8 mouse cellular contexts compared by ENCODE assay signal in genomic region chr11:78856310-78856709, GRCm38 (mm10). TPM values are rescaled to one million over a fixed set of nuclear protein-coding genes. Genes with fewer than 3 reads are reported as not detected.
DNase-seq lines count a peak whose midpoint lies in the region; TF ChIP-seq lines count a peak whose summit lies in the region.

No protein-coding gene starts in this region.

- H3K4me1 ChIP-seq in liver, adult 2 months (ENCODE audit: control insufficient read depth, insufficient read depth, low read length), result no peaks in the 10 kb centered on the region; the same call in 1 of the 2 replicates

- WGBS in liver, adult 2 months, result 12% methylated on average over 7 of the region's 7 CpGs

- no peak overlapping the region for H3K9ac ChIP-seq in liver, adult 2 months (ENCODE audit: low read depth, low read length)

- H3K27ac ChIP-seq in liver, adult 2 months (replicated peaks; ENCODE audit: insufficient read depth, low read depth, low read length), result no peak overlapping the region

- H3K27me3 ChIP-seq in liver, adult 2 months (ENCODE audit: control insufficient read depth, insufficient read depth, low read length), result no peaks in the 10 kb centered on the region

- no peak for TF ChIP-seq POLR2A in liver, adult 2 months (IDR thresholded peaks at IDR 0.05; ENCODE audit: extremely low read depth, insufficient read depth, low read length)

- H3K36me3 ChIP-seq in liver, adult 2 months (ENCODE audit: control insufficient read depth, insufficient read depth, low read length), result no peaks in the 10 kb centered on the region

- peak; percentile 91 for DNase-seq in 3T3-L1 (ENCODE audit: low read depth, low spot score)
- peak; percentile 44 for DNase-seq in MEL-GATA-1-ER (ENCODE audit: extremely low read depth, low read depth)
- peak; percentile 82 to 86 for DNase-seq in cerebellum, adult 18-20 months
- peak; percentile 64 to 74 for DNase-seq in frontal cortex, postnatal 25 days (ENCODE audit: low spot score in 2 of 2)
- DNase-seq in kidney, adult 9 months, result peak; percentile 83
- peak; percentile 62 for DNase-seq in liver, adult 2 months (ENCODE audit: extremely low read depth, low read depth, low spot score)
- peak; percentile 60 for DNase-seq in ovary, postnatal 10 days (ENCODE audit: low spot score)
- DNase-seq in thymus, postnatal 10 days (ENCODE audit: low spot score in 2 of 2), result peak; percentile 71 to 93

- H3K79me2 ChIP-seq in liver, adult 2 months (ENCODE audit: control insufficient read depth, insufficient read depth, low read length), result no peaks in the 10 kb centered on the region

- H3K4me3 ChIP-seq in liver, adult 2 months (ENCODE audit: insufficient read depth, low read depth, low read length), result no peak overlapping the region

- TF ChIP-seq CTCF in liver, adult 2 months (IDR thresholded peaks at IDR 0.05; ENCODE audit: low read depth, low read length), result peak; percentile 99

RNA-seq across cellular contexts. Expression of gene Lyrm9, which starts 29.9 kb away (rescaled TPM):
- 17.7 and 20.6 TPM in 2 replicates for total RNA-seq in liver, adult 2 months (2014; rRNA removed)
- 13.6 and 15.2 TPM in 2 replicates for polyA plus RNA-seq in liver, adult 2 months (2012; rRNA removed)
